Mouse (Mus musculus): ENCODE measurements at regions not wholly inside any gene's neighbourhood (a gene's known extent, or its start where the extent isn't known, plus 50 kb on each side); places are given as distances from the start of the nearest gene placed in this dataset.

DNA sequence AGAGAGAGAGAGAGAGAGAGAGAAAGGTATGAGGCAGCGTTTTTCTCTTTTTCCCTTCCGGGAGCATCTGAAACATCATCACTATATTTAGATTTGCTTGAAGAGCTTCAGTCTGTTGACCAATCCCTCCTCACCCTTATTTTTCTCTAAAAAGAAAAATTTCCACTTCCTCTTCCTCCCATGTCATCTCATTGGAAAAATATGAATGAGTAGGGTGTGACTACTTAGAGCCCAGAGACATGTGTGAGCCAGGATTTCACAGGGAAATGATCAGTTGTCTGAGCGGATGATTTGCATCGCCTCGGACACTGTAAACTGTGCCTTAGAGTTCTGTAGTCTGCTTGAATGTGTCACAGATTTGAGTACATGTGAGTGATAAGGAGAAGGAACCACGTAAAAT lies 111.3 kb upstream of the Ptger4 start:
- in situ Hi-C loops (cut with MboI, MseI): no loop called here

- in situ Hi-C loops (cut with MboI, MseI): no loop called here
These were observed 110.3 kb upstream of the Ptger4 start for GRCm38 (mm10) chr15:5354328-5354727.

DNA sequence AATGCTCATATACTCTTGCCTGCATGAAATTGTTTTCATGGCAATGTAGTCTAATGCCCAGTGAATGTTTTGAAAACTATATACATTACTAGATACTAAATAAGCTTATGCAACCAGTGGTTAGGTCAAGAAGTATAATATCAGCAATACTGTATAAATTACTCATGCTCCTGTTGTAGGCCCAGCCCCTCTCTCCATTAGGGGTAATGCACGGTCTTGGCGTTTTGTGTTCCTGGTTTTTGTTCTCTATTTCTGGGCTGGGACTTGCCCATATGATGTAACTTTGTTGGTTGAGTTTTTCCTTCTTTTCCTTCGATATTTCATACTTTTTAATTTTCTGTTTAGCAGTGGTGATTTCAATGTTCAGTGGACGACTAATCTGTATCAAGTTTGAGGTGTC lies 104.9 kb upstream of the Ptger4 start:
- in situ Hi-C loops (cut with MboI, MseI): loop anchor here (10.0 kb wide), 2 partner anchors 56 to 376 kb away; no protein-coding TSS in a partner anchor

- in situ Hi-C loops (cut with MboI, MseI): loop anchor here (10.0 kb wide), 2 partner anchors 57 to 377 kb away; no protein-coding TSS in a partner anchor
These were observed 103.7 kb upstream of the Ptger4 start for GRCm38 (mm10) chr15:5347674-5348073.

DNA sequence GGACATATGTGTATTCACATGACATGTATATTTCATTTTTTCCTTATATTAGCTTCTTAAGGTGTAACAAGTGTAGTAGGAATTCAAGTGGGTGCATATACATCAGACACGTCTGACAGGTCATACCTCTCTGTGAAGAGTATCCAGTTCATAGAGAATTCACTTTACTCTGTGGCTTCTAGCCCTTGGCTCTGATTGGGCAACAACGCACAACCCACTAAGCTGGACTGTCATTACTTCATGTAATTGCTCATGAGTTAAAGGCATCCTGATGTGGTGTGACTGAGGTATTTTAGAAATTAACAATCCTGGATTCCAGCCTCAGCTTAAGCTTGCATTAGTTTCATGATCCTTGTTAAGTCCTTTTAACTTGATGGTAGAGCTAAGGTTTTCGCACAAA lies 103.0 kb upstream of the Ptger4 start:
- in situ Hi-C loops (cut with MboI, MseI): loop anchor here (10.0 kb wide), 2 partner anchors 58 to 378 kb away; no protein-coding TSS in a partner anchor

DNA sequence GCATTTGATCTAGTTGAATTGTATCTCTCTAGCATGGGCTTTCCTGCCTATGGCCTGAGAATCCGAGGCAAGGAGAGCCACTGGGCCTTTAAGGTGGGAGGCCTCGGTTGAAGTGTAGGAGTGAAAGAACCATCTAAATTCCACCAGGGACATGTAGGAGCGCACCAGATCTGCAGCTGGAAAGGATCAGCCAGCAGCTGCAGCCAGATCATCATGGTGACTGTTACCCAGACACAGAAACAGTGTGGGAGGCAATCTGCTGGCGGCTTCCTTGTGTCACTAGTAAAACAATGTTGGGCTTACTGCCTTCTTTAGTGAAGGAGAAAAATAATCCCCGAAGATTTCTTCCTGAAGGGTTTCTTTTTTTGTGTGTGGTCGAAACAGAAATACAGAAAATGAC lies 99.8 kb upstream of the Ptger4 start:
- in situ Hi-C loops (cut with MboI, MseI): loop anchor here (10.0 kb wide), 2 partner anchors 61 to 381 kb away; no protein-coding TSS in a partner anchor

GRCm38 (mm10) chr15:5335528-5336268 lies 91.7 kb upstream of the Ptger4 start:
- in situ Hi-C loops (cut with MboI, MseI): no loop called here

DNA sequence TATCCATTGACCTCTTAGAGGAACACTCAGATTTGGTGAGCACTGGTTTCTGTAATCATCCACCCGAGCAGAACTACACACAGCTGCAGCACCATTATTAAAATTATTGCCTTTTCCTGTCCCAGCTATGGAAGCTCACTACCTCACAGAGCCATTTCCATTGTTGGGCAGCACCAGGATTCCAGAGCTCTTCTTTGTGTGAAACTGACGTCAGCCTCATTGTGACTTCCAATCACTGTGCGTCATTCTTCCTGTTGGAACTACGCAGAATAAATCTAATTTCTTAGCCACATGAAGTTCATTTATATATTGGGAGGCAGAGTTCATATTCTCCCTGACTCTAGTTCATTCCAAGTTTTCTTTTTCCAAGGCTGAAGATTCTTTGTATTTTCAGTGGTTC lies 83.0 kb upstream of the Ptger4 start:
- in situ Hi-C loops (cut with MboI, MseI): no loop called here

DNA sequence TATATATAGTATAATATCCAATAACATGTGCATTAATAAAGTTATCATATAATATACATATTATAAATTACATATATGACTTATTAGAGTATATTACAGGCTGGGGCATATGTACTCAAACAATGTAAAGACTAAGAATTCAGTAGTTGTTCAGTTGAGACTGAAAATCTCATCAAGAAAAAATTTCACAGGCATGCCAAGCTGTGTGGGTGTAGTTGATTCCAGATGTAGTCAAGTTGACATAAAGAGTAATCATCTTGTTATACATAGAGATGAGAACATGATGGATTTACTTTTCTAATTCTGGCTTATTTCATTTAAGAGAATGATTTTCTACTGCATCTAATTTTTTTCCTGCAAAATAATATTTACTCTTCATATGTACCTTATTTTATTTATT lies 77.7 kb upstream of the Ptger4 start:
- in situ Hi-C loops (cut with MboI, MseI): no loop called here

DNA sequence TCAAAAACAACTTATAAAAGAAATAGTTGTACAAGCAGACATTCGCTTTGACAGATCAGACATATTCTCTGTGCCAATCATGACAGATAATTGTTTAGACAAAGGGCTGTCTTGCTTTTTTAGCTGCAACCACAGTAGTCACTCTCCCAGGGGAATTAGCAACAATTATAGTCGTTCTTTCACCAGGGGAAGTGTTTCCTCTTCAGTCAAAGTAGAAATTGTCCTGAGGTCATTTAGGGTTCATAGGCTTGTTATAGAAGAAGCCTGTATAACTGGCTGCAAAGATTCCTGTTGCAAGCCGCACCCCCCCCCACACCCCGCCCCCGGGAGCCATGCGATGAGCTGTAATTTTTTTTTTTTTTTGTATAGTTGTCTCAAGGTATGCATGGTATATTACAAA lies 68.2 kb upstream of the Ptger4 start:
- in situ Hi-C loops (cut with MboI, MseI): no loop called here

DNA sequence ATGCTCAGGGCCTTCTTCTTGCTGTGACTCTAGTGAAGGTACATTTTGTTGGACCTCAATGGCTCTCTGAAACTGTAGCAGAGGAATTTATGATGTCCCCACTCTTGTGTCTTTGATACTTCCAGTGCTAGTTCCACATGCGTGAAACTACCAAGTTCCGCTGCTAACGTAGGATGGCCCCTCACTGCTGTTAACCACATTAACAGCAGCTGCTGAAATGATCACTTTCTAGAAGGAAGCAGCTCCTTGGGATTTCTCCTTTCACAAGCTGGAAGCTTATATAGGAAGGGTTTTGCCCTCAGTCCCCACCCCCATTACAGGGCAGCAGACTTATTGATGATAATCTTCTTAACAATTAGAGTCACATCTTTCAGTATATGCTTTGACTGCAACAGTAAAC lies 66.0 kb upstream of the Ptger4 start:
- in situ Hi-C loops (cut with MboI, MseI): no loop called here

GRCm38 (mm10) chr15:5302403-5302802 lies 58.4 kb upstream of the Ptger4 start:
- in situ Hi-C loops (cut with MboI, MseI): no loop called here

GRCm38 (mm10) chr15:5299807-5300206 lies 55.8 kb upstream of the Ptger4 start:
- in situ Hi-C loops (cut with MboI, MseI): no loop called here

GRCm38 (mm10) chr15:5296949-5297348 lies 53.0 kb upstream of the Ptger4 start:
- in situ Hi-C loops (cut with MboI, MseI): no loop called here
